11 mouse cellular contexts compared by ENCODE assay signal in the genomic region with DNA sequence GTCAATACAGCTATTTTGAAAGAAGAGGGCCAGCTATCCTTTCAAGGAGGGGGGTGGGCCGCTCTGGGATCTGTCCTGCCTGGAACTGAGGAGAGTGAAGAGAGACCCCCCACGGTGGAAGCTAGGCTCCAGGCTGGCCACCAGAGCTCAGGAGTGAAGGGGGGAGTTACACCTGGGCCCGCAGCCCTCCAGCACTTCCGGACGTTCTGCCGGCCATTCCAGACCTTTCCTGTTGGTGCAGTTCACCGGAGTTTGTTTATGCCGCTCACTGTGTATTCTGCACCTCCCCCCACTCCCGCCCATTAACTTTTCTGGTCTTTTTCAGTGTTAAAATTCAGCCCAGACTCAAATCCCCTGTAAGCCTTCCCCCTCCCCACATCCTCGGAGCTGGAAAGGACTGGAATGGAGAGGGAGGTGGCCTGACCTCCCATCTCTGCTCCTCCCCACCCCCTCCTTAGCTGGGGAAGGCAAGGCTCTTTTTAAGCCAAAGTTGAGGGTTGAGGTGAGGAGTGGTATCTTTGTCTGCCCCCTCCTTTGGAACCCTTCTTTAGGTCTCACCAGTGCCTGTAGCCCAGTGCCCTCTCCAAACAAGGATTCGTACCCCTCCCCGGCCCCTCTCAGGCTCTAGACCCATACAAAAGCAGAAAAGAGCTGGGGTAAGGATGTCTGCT. TPM values are rescaled to one million over a fixed set of nuclear protein-coding genes. Genes with fewer than 3 reads are reported as not detected.
A peak's percentile ranks its signal among the peaks of the same experiment; 100 is the strongest.
DNase-seq lines count a peak whose midpoint lies in the region; ATAC-seq and TF ChIP-seq lines count a peak whose summit lies in the region.
"Had no signal": no experiment of that assay in that cellular context is flagged by ENCODE, and none has a peak within 500 bp of the region (broad histone marks: within the 10 kb centered on the region; RNA-seq: fewer than 3 reads in every experiment).

No protein-coding gene starts in this region.

- DNase-seq in kidney, adult 8-10 months, result no peak
- peak; percentile 23 for DNase-seq in embryonic facial prominence, embryonic 11.5 days (ENCODE audit: low spot score)
- DNase-seq in kidney, postnatal 25 days, result peak; percentile 11 to 40
- no peak for DNase-seq in testis, postnatal 14 days (ENCODE audit: low spot score)
- DNase-seq in right cerebral cortex, postnatal 10 days (ENCODE audit: low spot score in 2 of 2), result no peak
- DNase-seq in spleen, adult 12 weeks (ENCODE audit: low spot score), result no peak
- DNase-seq: cerebellum, adult 2 months had no signal

- peak; percentile 66; the same call in 1 of the 2 replicates for ATAC-seq in kidney, embryonic 14.5 days (ENCODE audit: low FRiP score, low TSS enrichment)
- 0 out of 2 replicates have a peak, but pooled peaks have one; percentile 56 for ATAC-seq in embryonic facial prominence, embryonic 11.5 days (replicated peaks; ENCODE audit: insufficient number of reproducible peaks, low FRiP score, low TSS enrichment, low read depth)
- ATAC-seq: midbrain, embryonic 13.5 days; Patski had no signal

- no peak for TF ChIP-seq POLR2A in small intestine, adult 2 months (IDR thresholded peaks at IDR 0.05; ENCODE audit: low read depth, low read length)

- no peak for TF ChIP-seq CTCF in small intestine, adult 2 months (IDR thresholded peaks at IDR 0.05; ENCODE audit: extremely low read depth, insufficient read length, insufficient replicate concordance, low read depth, low read length)

- H3K4me3 ChIP-seq in kidney, embryonic 14.5 days (ENCODE audit: low read length), result no peak overlapping the region
- no peak overlapping the region for H3K4me3 ChIP-seq in embryonic facial prominence, embryonic 11.5 days (ENCODE audit: low read depth, low read length)
- no peak overlapping the region for H3K4me3 ChIP-seq in small intestine, adult 2 months (ENCODE audit: low read depth, low read length)
- H3K4me3 ChIP-seq: midbrain, embryonic 13.5 days had no signal

- H3K4me2 ChIP-seq in kidney, embryonic 14.5 days (replicated peaks; ENCODE audit: low read depth, low read length), result no peak overlapping the region
- H3K4me2 ChIP-seq in embryonic facial prominence, embryonic 11.5 days (ENCODE audit: low read depth, low read length), result no peak overlapping the region
- H3K4me2 ChIP-seq: midbrain, embryonic 13.5 days had no signal

- H3K4me1 ChIP-seq in kidney, embryonic 14.5 days (ENCODE audit: control insufficient read depth, insufficient read depth, low read length), result no peaks in the 10 kb centered on the region
- no peaks in the 10 kb centered on the region for H3K4me1 ChIP-seq in embryonic facial prominence, embryonic 11.5 days (ENCODE audit: control insufficient read depth, insufficient read depth, low read length)
- H3K4me1 ChIP-seq in small intestine, adult 2 months (ENCODE audit: control insufficient read depth, insufficient read depth, insufficient read length, low read length), result peaks cover 9% of the 10 kb centered on the region; the same call in 1 of the 2 replicates
- H3K4me1 ChIP-seq: midbrain, embryonic 13.5 days had no signal

- H3K27ac ChIP-seq in kidney, embryonic 14.5 days (ENCODE audit: low read depth, low read length), result no peak overlapping the region
- H3K27ac ChIP-seq in embryonic facial prominence, embryonic 11.5 days (replicated peaks; ENCODE audit: low read depth, low read length), result no peak overlapping the region
- H3K27ac ChIP-seq in small intestine, adult 2 months (ENCODE audit: insufficient read depth, low read depth, low read length), result peak overlapping the region; percentile 77; the same call in 1 of the 2 replicates
- H3K27ac ChIP-seq: midbrain, embryonic 13.5 days had no signal

- WGBS in kidney, embryonic 14.5 days, result 36% methylated on average over 12 of the region's 12 CpGs
- WGBS in embryonic facial prominence, embryonic 11.5 days, result 27% methylated on average over 12 of the region's 12 CpGs
- WGBS in small intestine, adult 2 months, result 73% methylated on average over 12 of the region's 12 CpGs

- no peaks in the 10 kb centered on the region for H3K36me3 ChIP-seq in kidney, embryonic 14.5 days (ENCODE audit: control insufficient read depth, insufficient read depth, low read length)
- no peaks in the 10 kb centered on the region for H3K36me3 ChIP-seq in embryonic facial prominence, embryonic 11.5 days (replicated peaks; ENCODE audit: control insufficient read depth, insufficient read depth, low read depth, low read length)
- no peaks in the 10 kb centered on the region for H3K36me3 ChIP-seq in small intestine, adult 2 months (ENCODE audit: control insufficient read depth, insufficient read depth, low read length)
- H3K36me3 ChIP-seq: midbrain, embryonic 13.5 days had no signal

- no peak overlapping the region for H3K9ac ChIP-seq in kidney, embryonic 14.5 days (ENCODE audit: low read depth, low read length)
- H3K9ac ChIP-seq in embryonic facial prominence, embryonic 11.5 days (replicated peaks; ENCODE audit: low read length), result no peak overlapping the region
- H3K9ac ChIP-seq: midbrain, embryonic 13.5 days had no signal

- no peaks in the 10 kb centered on the region for H3K27me3 ChIP-seq in kidney, embryonic 14.5 days (ENCODE audit: control insufficient read depth, insufficient read depth, low read length)
- H3K27me3 ChIP-seq in embryonic facial prominence, embryonic 11.5 days (ENCODE audit: control insufficient read depth, insufficient read depth, low read length), result no peaks in the 10 kb centered on the region
- H3K27me3 ChIP-seq in small intestine, adult 2 months (ENCODE audit: control insufficient read depth, insufficient read depth, low read length), result no peaks in the 10 kb centered on the region
- H3K27me3 ChIP-seq: midbrain, embryonic 13.5 days had no signal

- H3K9me3 ChIP-seq in kidney, embryonic 14.5 days (ENCODE audit: control insufficient read depth, low read length), result no peaks in the 10 kb centered on the region
- H3K9me3 ChIP-seq in embryonic facial prominence, embryonic 11.5 days (replicated peaks; ENCODE audit: control insufficient read depth, low read length), result no peaks in the 10 kb centered on the region
- H3K9me3 ChIP-seq: midbrain, embryonic 13.5 days had no signal

RNA-seq across cellular contexts. Expression of a gene that starts 44.6 kb away (rescaled TPM):
- 9.6 and 26.6 TPM in 2 replicates for polyA plus RNA-seq in kidney, embryonic 14.5 days (2014; fragmentation: Nextera tagmentation; extraction: Ambion mirVana)
- 11.3 and 11.9 TPM in 2 replicates for polyA plus RNA-seq in embryonic facial prominence, embryonic 11.5 days (2014; fragmentation: Nextera tagmentation; extraction: Ambion mirVana)
- polyA plus RNA-seq in small intestine, adult 2 months (2012; rRNA removed), result 0.23 and 1.1 TPM in 2 replicates

Comparison
In these comparisons a context has a peak if more than half of its experiments do, and no peak if none do; other contexts are left out.
1. DNase-seq: peak in embryonic facial prominence, embryonic 11.5 days (single experiment) and kidney, postnatal 25 days (2 of 2); none in kidney, adult 8-10 months (0 of 2), testis, postnatal 14 days (single experiment), right cerebral cortex, postnatal 10 days (0 of 2) and spleen, adult 12 weeks (single experiment).